Mouse (Mus musculus) duodenum, adult 2 months (tissue): ENCODE results near the gene Diablo. TPM values are rescaled to one million over a fixed set of nuclear protein-coding genes. Genes with fewer than 3 reads are reported as not detected.

Experiments
- polyA plus RNA-seq: library from polyadenylated mRNA; depleted of rRNA; stranded (reverse); fragments of >200 nt; gene quantifications from 2 replicates; pipeline ENCODE4 v1.2.3, GENCODE M21; 2012; ENCODE audit warnings: low replicate concordance; rRNA removed

The Diablo gene
- 24.6 and 32.2 TPM in 2 replicates for polyA plus RNA-seq

GRCm38 (mm10) chr5:123523692-123524392, at the start of gene Diablo:
Gene Diablo (minus strand): TSS chr5:123524176.

DNA sequence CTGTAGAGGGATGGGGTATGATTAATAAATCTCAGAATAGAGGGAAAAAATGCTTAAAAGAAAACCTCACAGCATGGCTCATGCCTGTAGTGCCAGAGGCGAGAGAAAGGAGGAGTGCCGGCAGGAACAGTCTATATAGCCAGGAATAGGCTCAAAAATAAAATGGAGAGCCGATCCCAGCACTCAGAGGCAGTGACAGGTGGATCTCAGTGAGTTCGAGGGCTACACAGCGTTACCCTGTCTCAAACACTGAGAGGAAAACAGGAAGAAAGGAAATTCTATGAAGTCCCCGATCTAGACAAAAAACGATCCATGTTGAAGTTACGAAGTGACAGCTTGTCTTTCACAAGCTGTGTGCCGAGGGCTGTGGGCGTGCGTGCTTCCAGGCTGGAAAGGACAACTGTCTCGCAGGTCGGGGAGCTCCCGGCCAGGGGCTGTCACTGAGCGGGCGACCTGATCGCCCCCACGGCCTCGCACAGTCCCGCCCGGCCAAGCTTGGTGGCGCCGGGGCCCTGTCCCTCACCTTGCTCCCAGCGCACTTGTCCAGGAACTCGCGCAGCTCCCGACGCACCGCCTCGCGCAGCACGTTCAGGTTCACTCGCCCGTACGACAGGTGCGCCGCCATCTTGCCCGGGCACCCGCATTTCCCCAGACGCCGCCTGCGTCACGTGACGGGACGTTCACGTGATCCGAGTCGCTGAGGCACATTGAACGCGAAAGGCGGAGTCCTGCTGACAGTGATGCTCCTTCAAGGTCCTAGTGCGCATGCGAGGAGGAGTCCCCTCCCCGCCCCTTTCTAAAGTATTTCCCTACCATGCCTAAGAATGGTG, 48.6 kb upstream of the Diablo start, which contains the start of gene Vps33a:
Vps33a (minus strand) TSS at position 682 of the 830 bp plus-strand sequence.

DNA sequence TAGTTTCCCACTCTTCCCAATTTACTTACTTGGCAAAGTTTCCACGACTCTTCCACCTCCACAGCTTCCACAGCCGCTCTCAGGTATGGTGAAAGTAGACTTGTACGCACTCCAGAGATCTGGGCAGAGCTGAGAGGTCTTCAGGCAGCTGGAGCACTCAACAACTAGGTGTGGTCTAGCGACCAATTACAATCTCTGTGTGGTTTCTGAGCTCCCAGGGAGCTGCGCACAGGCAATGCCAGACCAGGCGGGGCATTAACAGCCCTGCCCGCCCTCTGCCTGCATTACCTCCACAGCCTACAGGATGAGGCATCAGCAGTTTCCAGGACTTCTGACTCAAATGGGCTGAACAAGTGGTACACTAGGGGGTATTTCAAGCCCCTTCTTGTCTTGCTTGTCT, 1.3 kb upstream of the Diablo start, which contains the start of gene Gm49027:
Gm49027 (minus strand) TSS at position 208 of the 400 bp plus-strand sequence.

DNA sequence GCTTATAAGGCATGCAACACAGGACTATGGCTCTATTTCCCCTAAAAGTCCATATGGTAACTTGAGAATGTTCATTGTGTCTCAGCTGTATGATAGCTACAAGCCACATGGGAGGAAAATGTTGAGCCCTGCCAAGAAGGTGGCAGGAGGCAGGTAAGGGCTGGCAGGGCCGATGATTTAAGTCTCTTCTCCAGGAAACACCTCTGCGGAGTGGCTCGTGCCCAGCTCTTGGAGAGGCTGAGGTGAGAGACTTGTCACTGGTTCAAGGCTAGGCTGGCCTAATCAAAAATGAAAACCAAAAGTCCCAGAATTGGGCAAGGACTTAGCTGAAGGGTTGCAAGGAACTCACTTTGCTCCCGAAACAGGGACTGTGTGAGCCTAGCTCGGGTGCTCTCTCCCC, 13.8 kb downstream of the Diablo start, which contains the start of gene B3gnt4:
B3gnt4 (plus strand) TSS at position 301 of the 400 bp plus-strand sequence.

DNA sequence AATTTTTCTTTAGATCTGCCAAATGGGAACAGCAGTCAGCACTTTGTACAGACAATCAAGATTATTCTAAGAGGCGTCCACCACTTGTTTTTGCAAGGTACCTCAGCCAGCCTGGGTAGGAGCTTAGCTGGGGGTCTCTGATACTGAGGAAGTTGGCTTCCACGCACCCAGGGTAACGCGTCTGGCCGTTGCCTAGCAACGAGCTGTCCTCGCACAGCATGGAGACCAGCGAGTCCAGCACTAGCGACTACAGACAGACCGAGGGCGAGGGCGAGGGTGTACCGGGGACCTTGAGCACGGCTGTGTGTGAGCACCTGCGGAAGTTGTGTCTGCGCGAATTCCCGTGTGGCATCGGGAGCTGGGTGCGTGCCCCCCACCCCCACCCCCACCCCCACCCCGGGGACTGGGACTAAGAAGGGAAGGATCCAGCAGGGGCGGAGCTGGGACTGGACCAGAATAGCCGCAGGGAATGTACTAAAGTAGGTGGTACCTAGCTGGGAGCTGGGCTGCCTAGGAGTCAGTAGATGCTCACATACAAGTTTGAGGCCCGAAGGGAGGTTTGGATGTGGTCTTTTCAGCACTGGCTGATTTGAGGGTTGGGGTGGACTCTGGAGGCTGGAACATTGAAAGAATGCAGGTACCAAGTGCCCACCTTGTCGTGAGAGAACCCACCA, 34.7 kb downstream of the Diablo start, which contains the start of the genes Lrrc43 and Il31:
Lrrc43 (plus strand) TSS at position 194 of the 674 bp plus-strand sequence.
Il31 (minus strand) TSS at position 378 of the 674 bp plus-strand sequence.

Other genes with a start within 250 kb of the Diablo start
- 2.7 and 4.1 TPM in 2 replicates for gene Bcl7a, start 180.3 kb downstream of the Diablo start, polyA plus RNA-seq
- gene Mlxip, start 129.4 kb downstream of the Diablo start, polyA plus RNA-seq: 26.7 and 41.6 TPM in 2 replicates
- not detected in 2 replicates for gene Lrrc43, start 34.9 kb downstream of the Diablo start, polyA plus RNA-seq
- not detected in 2 replicates for gene Il31, start 34.7 kb downstream of the Diablo start, polyA plus RNA-seq
- gene B3gnt4, start 13.7 kb downstream of the Diablo start, polyA plus RNA-seq: 0.11 TPM in 1 of 2 replicates, not detected in the other
- gene Gm49027, start 1.3 kb upstream of the Diablo start, polyA plus RNA-seq: 10.8 and 11.8 TPM in 2 replicates
- gene Vps33a, start 48.9 kb upstream of the Diablo start, polyA plus RNA-seq: 4.5 and 6.2 TPM in 2 replicates
- 6.8 and 8.5 TPM in 2 replicates for gene Clip1, start 160.4 kb upstream of the Diablo start, polyA plus RNA-seq
- gene Zcchc8, start 196.9 kb upstream of the Diablo start, polyA plus RNA-seq: 16.9 and 18.8 TPM in 2 replicates
- gene Rsrc2, start 225.2 kb upstream of the Diablo start, polyA plus RNA-seq: 2.1 and 2.5 TPM in 2 replicates
- gene Kntc1, start 225.5 kb upstream of the Diablo start, polyA plus RNA-seq: 0.36 and 1.7 TPM in 2 replicates